Mouse (Mus musculus) megakaryocyte-erythroid progenitor cell, adult 5-6 weeks (primary cell): Measurements from ENCODE around the gene Dlx1. TPM values are rescaled to one million over a fixed set of nuclear protein-coding genes. Genes with fewer than 3 reads are reported as not detected.
A peak's percentile ranks its signal among the peaks of the same experiment; 100 is the strongest.

ENCODE experiments used
- ATAC-seq: replicated peaks from 2 replicates; pipeline ENCODE4 v1.8.0; 2016; ENCODE audit warnings: mild to moderate bottlenecking, inconsistent platforms; ENCODE audit not compliant: severe bottlenecking, poor library complexity, low FRiP score, low TSS enrichment
- total RNA-seq, 2 experiments: library from RNA; stranded (forward) in 1 of 2; stranded (reverse) in 1 of 2; fragments of 200-1000, 215-1000 nt in 1 of 2; fragments of >200 nt in 1 of 2; fragmentation: Nextera tagmentation in 1 of 2; gene quantifications; 2 replicates each; pipeline ENCODE4 v1.2.3; 2014 to 2017

The Dlx1 gene
- total RNA-seq, 2 experiments from 2014 or later: not detected

DNA sequence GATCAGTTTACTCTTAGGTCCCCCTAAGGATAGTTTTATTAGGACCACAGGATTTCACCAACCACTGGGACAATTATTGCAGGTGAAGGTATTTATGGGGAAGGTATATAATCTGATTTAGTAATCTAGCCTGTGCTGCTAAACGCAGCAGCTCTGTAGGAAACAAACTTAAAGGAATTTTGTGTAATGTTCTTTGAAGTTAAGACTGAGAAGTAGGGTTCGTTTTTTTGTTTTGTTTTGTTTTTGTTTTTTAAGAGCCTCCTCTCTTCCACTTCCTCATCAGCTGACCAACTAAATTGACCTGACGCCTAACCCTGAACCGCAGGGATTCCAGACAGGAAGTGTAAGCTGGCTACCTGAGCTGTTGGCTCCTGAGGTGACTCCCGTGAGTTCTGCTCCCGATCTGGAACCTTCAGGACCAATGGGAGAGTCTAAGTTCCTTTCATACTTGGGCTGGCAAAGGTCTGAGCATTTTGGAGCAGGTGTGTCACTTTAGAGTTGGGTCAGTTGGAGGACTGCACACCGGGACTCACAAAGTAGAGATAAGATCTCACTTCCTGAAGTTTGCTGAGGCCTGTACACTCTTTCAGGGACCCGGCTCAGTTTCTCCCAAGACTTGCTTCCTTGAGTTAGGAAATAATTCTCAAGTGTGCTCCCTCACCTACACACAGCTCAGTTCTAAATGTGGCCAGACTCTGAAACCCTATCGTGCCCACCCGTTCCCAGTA, 1.2 kb upstream of the Dlx1 start:
- no peak for ATAC-seq

DNA sequence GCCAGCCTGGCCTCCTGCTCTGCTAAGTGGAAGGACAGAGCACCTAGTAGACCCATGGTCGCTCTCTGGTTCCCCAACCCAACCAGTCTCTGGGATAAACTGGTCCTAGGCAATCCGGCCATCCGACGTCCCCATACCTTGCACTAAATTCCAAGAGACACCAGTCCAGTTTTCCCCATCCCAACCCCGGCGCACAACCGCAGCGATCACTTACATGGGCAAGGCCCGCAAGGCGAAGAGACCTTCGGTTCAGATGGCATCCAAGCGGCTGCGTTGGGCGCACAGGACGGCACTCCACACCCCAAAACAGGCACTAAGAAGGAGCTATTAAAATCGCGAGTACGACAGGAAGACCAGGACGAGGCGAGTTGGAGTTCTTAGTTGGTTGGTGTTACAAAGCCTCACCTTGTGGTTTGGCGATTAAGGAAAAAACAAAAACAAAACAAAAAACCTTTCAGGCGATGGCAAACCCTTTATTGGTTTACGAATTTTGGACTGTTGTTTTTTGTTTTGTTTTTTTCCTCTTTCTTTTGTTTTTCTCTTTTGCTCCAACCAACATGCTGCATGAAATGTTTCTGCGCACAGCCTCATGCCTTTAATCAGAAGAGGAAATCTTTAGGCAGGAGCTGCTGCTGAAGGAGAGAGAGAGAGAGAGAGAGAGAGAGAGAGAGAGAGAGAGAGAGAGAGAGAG, 445 bp upstream of the Dlx1 start:
- ATAC-seq: no peak

DNA sequence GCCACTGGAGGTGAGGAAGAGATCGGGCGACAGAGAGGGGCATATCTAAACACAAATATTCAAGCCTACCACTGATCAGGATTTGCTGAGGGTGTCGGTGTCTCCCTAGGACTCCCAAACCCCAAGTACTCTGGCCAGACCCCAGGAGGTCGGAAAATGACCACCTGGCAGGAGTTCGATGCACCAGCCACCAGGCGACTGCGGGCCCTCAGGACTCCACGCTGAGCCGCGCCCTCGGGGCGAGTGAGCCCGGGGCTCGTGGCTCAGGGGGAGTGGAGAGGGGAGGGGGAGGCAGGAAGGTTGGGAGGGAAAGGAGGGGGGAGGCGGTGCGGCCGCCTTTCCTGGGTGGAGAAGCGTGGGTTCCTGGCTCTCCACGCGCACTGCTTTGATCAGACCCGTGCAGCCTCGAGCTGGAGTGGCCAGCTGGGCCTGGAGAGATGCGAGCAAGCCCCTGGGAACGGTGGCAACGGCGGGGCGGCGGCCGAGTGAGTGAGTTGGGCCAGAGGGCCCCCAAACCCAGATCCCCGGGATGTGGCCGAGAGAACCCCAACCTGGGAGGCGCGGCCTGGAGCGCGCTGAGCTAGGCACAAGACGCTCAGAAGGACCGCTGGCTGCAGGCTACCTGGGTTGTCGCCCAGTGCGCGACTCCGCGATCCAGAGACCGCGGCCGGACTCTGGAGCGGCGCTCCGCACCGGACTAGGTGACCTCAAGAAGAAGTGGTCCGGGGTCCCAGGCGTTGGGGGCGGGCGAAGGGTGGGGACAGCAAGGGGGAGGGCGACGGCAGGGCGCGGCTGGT, 999 bp downstream of the Dlx1 start:
- no peak for ATAC-seq

DNA sequence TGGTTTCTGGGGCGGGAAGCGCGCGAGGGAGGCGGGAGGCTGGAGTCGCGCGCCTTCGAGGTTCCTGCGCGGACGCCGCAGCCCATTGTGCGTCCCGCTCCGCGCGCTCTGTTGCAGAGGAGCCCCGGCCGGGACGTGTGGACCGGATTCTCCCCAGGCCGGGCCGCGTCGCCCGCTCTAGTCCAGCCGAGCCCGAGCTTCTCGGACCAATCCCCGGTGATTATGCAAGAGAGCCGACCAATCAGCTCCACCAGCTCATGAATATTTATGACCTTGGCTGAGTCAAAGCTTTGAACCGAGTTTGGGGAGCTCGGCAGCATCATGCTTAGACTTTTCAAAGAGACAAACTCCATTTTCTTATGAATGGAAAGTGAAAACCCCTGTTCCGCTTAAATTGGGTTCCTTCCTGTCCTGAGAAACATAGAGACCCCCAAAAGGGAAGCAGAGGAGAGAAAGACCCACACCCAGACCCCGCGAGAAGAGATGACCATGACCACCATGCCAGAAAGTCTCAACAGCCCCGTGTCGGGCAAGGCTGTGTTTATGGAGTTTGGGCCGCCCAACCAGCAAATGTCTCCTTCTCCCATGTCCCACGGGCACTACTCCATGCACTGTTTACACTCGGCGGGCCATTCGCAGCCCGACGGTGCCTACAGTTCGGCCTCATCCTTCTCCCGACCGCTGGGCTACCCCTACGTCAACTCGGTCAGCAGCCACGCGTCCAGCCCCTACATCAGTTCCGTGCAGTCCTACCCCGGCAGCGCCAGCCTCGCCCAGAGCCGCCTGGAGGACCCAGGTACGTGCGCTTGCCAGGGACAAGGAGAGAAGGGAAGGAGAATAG, 1.8 kb downstream of the Dlx1 start:
- peak; percentile 82 for ATAC-seq

DNA sequence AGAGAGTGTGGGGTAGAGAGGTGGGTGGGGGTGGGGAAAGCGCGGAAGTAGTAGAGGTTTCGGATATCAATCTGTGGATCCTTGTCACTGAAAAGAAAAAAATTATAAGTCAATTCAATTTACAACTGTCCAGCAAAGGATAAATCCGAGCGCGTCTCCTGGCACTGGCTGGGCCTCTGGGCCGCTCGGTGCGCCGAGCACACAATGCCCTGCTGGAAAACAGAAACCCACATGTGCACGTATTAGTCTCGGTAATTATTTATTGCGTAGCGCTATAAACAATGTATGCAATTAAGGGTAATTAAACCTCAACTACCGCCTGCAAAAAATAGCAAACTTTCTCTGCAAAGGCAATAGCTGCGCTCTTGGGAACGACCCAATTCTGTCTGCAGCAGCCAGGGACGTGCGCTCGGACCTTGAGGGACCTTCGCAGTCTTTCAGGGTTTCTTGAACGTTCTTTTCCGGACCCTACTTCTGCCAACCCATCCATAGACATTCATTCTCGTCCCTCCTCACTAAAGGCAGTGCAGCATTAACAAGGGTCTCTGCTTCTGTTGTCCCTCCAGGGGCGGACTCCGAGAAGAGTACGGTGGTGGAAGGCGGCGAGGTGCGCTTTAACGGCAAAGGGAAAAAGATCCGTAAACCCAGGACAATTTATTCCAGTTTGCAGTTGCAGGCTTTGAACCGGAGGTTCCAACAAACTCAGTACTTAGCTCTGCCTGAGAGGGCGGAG, 2.6 kb downstream of the Dlx1 start:
- no peak for ATAC-seq

DNA sequence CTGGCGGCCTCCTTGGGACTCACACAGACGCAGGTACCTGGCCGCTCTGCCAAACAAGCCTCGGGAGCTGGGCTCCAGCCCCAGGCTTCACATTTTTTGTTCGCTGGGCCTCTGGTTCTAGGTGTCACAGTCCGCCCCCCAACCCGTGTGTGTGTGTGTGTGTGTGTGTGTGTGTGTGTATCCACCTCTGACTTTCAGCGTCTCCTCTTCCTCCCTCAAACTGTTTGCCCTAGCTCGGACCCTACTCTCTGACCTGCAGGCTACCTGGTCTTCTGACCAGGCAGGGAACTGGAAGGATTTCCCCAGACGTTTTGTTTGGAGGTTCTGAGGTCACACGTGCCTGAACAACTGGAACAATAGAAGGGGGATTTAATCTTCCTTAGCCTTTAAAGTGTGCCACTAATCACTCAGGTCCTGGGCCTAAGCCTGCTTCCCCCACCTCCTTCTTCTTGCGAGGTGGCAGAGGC, 3.2 kb downstream of the Dlx1 start:
- no peak for ATAC-seq

DNA sequence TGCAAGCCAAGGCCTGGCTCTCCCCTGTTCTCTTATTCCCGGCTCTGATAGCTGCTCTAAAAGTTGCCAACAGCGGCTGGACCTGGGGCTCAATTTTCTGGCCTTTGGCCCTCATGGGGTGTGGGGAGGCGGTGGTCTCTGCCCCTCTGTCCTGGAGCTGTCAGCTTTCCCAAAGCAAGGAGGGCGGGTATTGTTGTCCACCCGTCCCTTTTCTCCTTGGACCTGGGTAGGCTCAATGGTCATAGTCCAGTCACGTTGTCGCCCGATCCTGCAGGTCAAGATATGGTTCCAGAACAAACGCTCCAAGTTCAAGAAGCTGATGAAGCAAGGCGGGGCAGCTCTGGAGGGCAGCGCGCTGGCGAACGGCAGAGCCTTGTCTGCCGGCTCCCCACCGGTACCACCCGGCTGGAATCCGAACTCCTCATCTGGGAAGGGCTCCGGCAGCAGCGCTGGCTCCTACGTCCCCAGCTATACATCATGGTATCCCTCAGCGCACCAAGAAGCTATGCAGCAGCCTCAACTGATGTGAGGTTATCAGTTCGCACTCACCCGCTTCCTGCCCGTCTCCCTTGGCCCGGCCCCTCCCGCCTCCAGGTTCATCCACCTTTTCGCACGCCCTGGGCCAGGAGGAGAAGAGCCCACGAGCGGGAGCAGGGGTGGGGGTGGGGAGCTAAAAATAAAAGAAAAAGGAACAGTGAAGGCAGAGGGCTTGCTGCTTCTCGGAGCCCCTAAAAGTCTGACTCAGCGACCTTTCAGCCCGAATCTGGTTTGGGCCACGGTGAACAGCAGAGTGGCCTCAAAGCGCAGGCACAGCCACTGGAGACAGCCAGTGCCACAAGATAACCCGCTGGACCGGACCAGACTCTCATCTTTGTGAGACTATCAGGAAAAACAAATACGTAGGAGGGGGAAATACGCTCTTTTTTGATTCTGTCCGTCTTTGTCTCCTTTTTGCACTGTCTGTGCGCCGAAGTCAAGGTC, 4.4 kb downstream of the Dlx1 start:
- ATAC-seq: no peak

DNA sequence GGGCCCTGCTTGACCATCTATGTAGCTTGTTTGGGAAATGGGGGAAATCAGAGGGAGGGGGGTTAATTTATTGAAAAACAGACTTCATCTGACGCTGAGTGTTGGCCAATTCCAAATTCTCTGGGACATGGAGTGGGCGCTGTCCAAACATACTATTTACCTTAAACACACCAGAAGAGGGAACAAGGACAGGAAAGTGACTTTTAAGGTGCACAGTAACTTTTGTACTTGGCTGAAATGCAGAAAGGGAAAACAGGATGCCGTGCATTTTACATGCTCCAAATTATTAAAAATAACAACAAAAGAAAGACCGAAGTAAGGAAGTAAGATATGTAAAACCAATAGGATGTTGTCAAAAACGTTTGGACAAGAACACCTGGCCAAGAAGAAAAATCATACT, 5.2 kb downstream of the Dlx1 start:
- ATAC-seq: no peak

DNA sequence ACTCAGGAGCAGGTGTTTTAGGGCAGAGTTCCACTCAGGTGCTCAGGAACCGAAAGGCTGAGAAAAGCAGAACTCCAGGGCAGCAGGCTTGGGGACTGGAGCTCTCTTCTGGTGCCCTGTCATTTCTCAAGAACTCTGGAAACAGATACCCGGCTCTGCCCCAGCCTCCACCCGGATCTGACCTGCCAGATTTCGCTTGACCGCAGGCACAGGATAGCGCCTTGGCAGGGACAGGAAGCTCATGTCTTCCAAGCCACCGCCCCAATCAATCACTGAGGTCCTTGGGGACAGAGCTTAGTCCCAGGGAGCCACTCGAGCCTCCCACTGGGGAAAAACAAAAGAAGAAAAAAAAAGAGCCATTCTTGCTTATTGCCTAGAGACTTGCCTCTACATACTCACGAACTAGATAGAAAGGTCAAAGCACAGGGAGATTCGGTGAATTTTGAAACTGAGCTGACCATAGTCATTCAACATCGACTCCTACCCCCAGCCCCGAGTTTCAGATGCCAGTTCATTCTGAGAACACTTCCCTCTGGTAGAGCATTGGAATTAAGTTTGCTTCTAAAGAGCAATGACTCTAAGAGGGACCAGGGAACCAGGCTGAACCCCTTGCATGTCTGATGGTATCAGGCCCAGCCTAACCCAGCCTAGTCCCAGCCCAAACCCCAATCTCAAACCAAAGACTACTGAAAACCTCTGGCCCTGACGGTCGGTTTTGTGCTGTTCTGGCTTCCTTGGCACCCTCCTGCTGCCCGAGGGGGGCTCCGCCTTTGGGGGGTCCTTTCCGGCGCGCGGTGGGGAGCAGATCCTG, 6.5 kb downstream of the Dlx1 start:
- ATAC-seq: no peak

DNA sequence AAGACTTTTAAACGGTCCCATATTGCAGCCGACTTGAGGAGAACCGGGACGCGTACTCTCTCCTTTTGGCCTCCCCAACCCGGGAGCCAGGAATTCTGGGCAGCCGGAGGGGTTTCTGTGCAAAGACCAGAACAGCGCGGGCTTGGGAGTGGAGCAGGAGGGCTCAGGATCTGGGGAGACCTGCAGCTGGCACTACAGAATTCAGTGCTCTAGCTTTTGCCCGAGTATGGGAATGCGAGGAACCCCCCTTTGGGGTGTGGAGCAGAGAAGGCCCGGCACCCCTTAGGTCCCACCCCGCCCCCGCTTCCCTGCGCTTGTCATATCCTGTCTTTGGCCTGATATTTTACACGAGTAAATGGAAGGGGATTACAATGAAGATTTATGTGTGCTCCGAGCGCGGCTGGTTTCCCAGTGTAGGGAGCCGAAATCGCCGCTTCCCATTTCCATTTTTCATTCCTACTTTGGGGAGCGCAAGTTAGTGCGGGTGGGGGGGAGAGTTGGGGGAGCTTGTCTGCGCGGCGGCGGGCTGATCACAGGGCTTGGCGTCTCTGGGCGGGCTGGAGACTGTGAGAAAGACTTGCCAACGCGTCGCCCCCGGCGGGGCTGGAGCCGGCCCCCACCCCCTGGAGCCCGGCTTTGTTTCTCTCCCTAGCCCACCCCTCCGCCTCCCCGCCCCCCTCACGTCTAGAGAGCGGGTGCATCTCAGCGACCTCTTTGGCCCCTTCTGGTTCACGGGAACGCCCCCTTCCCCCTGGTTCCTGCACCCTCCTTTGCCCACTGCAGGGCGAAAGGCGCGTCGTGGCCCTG, 12.9 kb downstream of the Dlx1 start:
- no peak for ATAC-seq

DNA sequence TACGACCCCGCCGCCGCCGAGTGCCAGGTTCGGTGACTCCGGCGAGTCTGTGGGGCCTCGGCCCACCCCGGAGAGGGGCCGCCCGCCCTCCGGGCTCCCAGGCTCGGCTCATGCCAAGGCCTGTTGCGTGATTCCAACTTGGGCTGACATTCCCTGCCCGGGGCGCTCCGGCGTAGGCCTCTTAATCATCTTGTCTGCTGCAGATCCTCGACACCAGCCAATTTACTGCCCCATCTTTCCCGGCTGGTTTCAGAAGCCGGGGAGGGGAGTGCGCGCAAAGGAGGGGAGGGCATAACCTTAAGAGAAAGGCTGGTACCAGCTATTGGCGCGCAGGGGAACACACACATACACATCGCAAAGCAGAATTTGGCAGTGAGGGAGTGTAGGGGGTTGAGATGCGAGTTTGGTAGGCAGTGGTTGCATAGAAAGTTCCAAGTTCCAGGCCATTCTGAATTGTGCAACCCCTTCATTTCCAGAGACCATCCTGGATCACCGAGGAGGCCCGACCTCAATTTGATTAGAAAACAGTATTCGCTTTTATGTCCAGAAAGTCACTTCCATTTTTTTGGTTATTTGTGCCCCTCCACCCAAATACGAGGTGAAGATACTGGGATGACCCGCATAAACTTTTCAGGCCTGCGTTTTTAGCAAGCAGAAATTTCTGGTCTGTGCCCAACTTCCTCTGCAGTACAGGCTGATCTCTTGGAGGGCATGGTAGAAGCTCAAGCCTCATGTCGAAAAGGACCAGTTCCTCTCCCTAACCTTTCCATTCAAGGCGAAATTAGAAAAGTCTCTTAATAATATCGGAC, 13.7 kb downstream of the Dlx1 start:
- no peak for ATAC-seq

DNA sequence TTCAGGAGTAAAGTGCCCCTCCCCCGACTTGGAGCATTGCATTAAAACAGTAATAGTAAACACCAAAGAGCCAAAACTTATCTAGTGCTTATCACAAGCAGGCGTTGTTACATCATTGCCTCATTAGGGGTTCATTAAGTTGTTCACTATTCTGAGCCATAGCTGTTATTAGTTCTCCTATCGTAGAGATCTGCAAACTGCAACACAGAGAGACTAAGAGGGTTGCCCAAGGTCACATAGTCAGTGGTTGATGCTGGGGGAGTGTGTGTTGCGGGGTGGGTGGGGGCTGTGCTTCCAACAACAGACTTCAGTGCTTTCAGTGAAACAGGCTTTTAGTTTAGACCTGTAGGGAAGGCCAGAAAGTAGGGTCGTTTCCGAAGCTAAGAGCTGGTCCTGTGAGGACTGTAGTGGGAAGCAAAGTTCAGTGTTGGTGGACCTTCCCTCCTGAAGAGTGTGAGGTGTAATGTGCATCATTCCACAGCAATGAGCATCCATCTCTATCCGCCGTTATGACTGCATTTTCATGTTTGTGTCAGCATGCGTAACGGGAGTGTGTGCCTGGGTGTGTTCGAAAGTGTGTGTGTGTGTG, 14.4 kb downstream of the Dlx1 start:
- ATAC-seq: no peak

DNA sequence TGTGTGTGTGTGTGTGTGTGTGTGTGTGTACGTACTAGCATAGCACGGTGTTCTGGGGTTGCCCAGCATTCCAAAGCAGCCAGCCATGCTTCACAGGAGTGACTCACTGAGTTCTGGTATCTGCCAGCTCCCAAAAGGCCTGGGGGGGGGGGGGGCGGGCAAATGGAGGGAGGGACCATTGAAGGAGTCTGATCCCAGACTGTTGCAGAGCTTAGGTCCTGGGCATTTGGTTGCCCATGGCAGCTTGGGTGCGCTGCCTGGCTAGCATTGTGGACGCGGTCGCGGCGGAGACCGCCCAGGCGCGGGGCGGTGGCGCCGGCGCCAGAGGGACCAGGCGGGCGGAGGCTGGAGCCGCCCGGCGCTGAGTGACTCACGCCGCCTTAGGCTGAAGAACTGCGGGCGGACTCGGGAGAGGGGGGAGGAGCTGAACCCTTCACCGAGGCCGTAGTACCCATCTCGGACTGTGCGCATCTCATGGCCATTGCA, 14.9 kb downstream of the Dlx1 start:
- 0 out of 2 replicates have a peak, but pooled peaks have one; percentile 19 for ATAC-seq

DNA sequence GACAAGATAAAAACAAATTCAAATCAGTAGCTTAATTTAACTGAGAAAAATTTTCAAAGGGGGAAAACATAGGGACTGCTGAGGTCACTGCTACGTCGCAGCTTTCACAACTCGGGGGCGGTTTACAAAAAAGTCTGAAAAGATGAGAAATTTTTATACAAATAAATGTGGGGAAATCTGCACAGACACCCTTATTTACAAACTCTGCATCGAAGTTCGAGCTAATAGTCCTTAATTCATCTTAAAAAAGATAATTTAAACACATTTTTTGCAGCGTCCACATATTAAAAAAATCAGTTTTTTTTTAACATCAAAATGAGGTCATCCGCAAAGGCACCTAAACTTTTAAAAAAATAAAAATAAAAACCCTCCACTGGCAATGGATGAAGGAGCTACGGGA, 15.6 kb downstream of the Dlx1 start:
- ATAC-seq: no peak

DNA sequence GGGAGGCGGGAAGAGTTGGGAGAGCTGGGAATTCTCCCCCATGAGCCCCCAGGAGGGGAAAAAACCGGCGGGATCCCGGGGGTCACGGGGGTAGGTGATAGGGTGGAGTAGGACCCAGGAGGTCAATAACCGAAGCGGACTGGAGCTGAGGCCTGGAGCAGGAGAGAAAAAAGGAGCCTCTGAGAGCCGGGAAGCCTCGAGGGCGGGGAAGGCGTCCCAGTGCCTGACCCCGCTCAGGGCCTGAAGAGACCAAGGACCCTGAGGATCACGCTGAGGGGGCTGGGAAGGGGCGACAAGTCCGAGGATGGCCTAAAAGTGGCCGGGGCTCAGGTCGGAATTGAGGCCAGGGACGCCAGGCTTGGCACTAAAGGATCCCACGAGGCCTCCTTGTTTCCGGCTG, 16.0 kb downstream of the Dlx1 start:
- ATAC-seq: no peak
